Mouse (Mus musculus): ENCODE results near the gene Khdc4. TPM values are rescaled to one million over a fixed set of nuclear protein-coding genes. Genes with fewer than 3 reads are reported as not detected.

Khdc4 gene
- polyA plus RNA-seq, 1 experiment from 2014 or later, result 122 TPM

- Histone ChIP-seq H3K9ac (replicated peaks) (no peak overlapping the region), H3K36me3 (peaks cover 95% of the 10 kb centered on the region), H3K4me1 (no peaks in the 10 kb centered on the region), H3K27me3 (no peaks in the 10 kb centered on the region), H3K4me3 (no peak overlapping the region), H3K4me2 (replicated peaks) (no peak overlapping the region), H3K9me3 (peaks cover 24% of the 10 kb centered on the region), H3K27ac (replicated peaks) (no peak overlapping the region)
- no peak for ATAC-seq (ENCODE audit: low FRiP score, low read depth)
- 90% methylated on average over 4 of the region's 4 CpGs for WGBS
Observed at GRCm38 (mm10) chr3:88746871-88747231, 61.2 kb downstream of the Khdc4 start.

- Histone ChIP-seq H3K9me3 (peaks cover 4% of the 10 kb centered on the region), H3K4me1 (peaks cover 38% of the 10 kb centered on the region), H3K4me2 (replicated peaks) (no peak overlapping the region), H3K9ac (replicated peaks) (no peak overlapping the region), H3K27me3 (no peaks in the 10 kb centered on the region), H3K27ac (replicated peaks) (no peak overlapping the region), H3K36me3 (peaks cover 87% of the 10 kb centered on the region), H3K4me3 (no peak overlapping the region)
- no peak for ATAC-seq (ENCODE audit: low FRiP score, low read depth)
- WGBS, result 75% methylated on average over 4 of the region's 4 CpGs
Observed at GRCm38 (mm10) chr3:88754283-88754682, 68.7 kb downstream of the Khdc4 start.

DNA sequence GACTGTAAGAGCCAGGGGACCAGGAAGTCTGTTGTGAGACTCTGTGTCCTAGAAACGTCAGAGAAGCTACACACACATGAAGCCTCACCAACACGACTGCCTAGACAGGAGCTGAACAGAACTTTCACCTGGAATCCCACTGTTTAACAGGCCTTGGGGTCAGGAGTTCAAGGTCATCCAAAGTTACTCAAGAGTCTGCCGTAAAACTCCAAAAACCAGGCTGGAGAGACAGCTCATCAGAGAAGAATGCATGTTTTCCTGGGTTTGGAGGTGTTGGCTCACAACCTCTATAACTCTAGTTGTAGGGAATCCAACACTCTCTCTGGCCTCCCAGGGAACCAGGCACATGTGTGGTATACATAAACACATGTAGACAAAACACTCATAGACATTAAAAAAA, 69.9 kb downstream of the Khdc4 start:
- Histone ChIP-seq H3K4me3 (no peak overlapping the region), H3K36me3 (peaks cover 87% of the 10 kb centered on the region), H3K9me3 (no peaks in the 10 kb centered on the region), H3K27ac (replicated peaks) (no peak overlapping the region), H3K4me1 (peaks cover 47% of the 10 kb centered on the region), H3K27me3 (no peaks in the 10 kb centered on the region), H3K9ac (replicated peaks) (no peak overlapping the region), H3K4me2 (replicated peaks) (no peak overlapping the region)
- 88% methylated on average over 3 of the region's 3 CpGs for WGBS
- no peak for ATAC-seq (ENCODE audit: low FRiP score, low read depth)

DNA sequence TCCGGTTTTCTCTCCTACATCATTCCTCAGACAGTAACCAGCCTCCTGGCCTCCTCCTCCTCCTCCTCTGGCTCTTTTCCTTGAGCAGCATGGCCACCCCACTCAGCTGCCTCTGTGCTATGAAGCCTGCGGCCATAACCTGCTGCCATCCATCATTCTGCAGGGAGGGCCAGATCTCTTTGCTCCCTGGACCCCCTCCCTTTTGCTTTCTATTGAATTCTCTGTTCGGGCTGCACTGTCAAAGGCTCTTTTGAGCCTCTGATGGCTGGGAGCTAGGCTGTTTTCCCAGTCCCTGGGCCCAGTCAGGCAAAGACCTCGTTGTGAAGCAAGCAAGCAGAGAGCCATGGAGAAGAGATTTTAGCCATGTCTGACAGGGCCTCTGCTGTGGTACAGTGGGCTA, 70.7 kb downstream of the Khdc4 start:
- no peak for ATAC-seq (ENCODE audit: low FRiP score, low read depth)
- H3K27me3 ChIP-seq, result no peaks in the 10 kb centered on the region
- H3K27ac ChIP-seq (replicated peaks), result peak overlapping the region; percentile 92
- H3K36me3 ChIP-seq, result peaks cover 88% of the 10 kb centered on the region
- H3K9ac ChIP-seq (replicated peaks), result 0 out of 2 replicates have a peak overlapping the region, but pooled peaks have one; percentile 34
- H3K9me3 ChIP-seq, result no peaks in the 10 kb centered on the region
- WGBS, result 47% methylated on average over 4 of the region's 4 CpGs
- H3K4me2 ChIP-seq (replicated peaks), result 0 out of 2 replicates have a peak overlapping the region, but pooled peaks have one; percentile 13
- H3K4me1 ChIP-seq, result peaks cover 47% of the 10 kb centered on the region
- H3K4me3 ChIP-seq, result no peak overlapping the region

DNA sequence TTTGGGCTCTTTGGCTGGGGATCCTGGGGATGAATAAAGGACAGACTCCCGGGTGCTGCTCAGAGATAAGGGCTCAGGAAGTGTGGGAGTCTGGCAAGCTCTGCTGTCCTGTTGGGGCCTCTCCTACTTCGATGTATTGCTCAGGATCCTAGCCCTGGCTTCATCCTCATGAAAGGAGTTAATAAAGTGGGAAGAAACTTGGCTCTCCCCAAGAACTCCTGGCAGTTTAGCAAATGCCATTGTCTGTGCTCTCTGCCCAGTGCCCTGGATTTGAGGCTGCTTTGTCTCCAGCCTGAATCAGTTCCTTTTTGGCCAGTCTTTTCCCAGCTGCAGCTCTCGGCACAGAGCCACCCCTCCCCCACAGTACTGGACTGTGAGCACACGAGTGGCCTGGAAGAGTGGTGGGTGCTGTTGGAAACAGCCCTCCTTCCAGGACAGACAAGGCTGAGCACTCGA, 72.5 kb downstream of the Khdc4 start:
- peak; percentile 89 for ATAC-seq (ENCODE audit: low FRiP score, low read depth)
- no peaks in the 10 kb centered on the region for H3K27me3 ChIP-seq
- peak overlapping the region; percentile 92 for H3K27ac ChIP-seq (replicated peaks)
- 1% methylated on average over 5 of the region's 5 CpGs for WGBS
- peak overlapping the region; percentile 46 for H3K9ac ChIP-seq (replicated peaks)
- H3K4me2 ChIP-seq (replicated peaks), result peak overlapping the region; percentile 39
- H3K9me3 ChIP-seq, result no peaks in the 10 kb centered on the region
- peaks cover 52% of the 10 kb centered on the region for H3K4me1 ChIP-seq
- peaks cover 86% of the 10 kb centered on the region for H3K36me3 ChIP-seq
- H3K4me3 ChIP-seq, result peak overlapping the region; percentile 5

GRCm38 (mm10) chr3:88761619-88762018, 76.0 kb downstream of the Khdc4 start:
- Histone ChIP-seq H3K4me1 (peaks cover 39% of the 10 kb centered on the region), H3K4me3 (no peak overlapping the region), H3K9me3 (no peaks in the 10 kb centered on the region), H3K36me3 (peaks cover 72% of the 10 kb centered on the region), H3K4me2 (replicated peaks) (no peak overlapping the region), H3K27me3 (no peaks in the 10 kb centered on the region), H3K27ac (replicated peaks) (no peak overlapping the region), H3K9ac (replicated peaks) (no peak overlapping the region)
- WGBS, result 97% methylated on average over 19 of the region's 19 CpGs
- no peak for ATAC-seq (ENCODE audit: low FRiP score, low read depth)

- Histone ChIP-seq H3K4me1 (peaks cover 33% of the 10 kb centered on the region), H3K27me3 (no peaks in the 10 kb centered on the region), H3K4me2 (replicated peaks) (no peak overlapping the region), H3K4me3 (no peak overlapping the region), H3K36me3 (peaks cover 66% of the 10 kb centered on the region), H3K9ac (replicated peaks) (no peak overlapping the region), H3K27ac (replicated peaks) (peak overlapping the region; percentile 54; the same call in 1 of the 2 replicates), H3K9me3 (no peaks in the 10 kb centered on the region)
- 54% methylated on average over 6 of the region's 6 CpGs for WGBS
- no peak for ATAC-seq (ENCODE audit: low FRiP score, low read depth)
Observed at GRCm38 (mm10) chr3:88762401-88762831, 76.8 kb downstream of the Khdc4 start.

Other genes starting within 250 kb of the Khdc4 start
- 19.3 and 20.3 TPM in 2 replicates for gene Sema4a, start 224.6 kb upstream of the Khdc4 start, polyA plus RNA-seq (2016; fragmentation: Nextera tagmentation; extraction: Ambion mirVana)
- 34.3 and 42.8 TPM in 2 replicates for gene Lmna, start 175.8 kb upstream of the Khdc4 start, polyA plus RNA-seq (2016; fragmentation: Nextera tagmentation; extraction: Ambion mirVana)
- 47.8 and 49.9 TPM in 2 replicates for gene Mex3a, start 153.4 kb upstream of the Khdc4 start, polyA plus RNA-seq (2016; fragmentation: Nextera tagmentation; extraction: Ambion mirVana)
- 0.21 and 0.47 TPM in 2 replicates for gene Rab25, start 137.5 kb upstream of the Khdc4 start, polyA plus RNA-seq (2016; fragmentation: Nextera tagmentation; extraction: Ambion mirVana)
- gene Lamtor2, start 132.7 kb upstream of the Khdc4 start, polyA plus RNA-seq (2016; fragmentation: Nextera tagmentation; extraction: Ambion mirVana), result 137 and 152 TPM in 2 replicates
- gene Ubqln4, start 132.0 kb upstream of the Khdc4 start, polyA plus RNA-seq (2016; fragmentation: Nextera tagmentation; extraction: Ambion mirVana), result 64.7 and 71.2 TPM in 2 replicates
- gene Ssr2, start 109.9 kb upstream of the Khdc4 start, polyA plus RNA-seq (2016; fragmentation: Nextera tagmentation; extraction: Ambion mirVana), result 132 and 137 TPM in 2 replicates
- 143 and 150 TPM in 2 replicates for gene Arhgef2, start 79.8 kb upstream of the Khdc4 start, polyA plus RNA-seq (2016; fragmentation: Nextera tagmentation; extraction: Ambion mirVana)
- not detected in 2 replicates for gene Rxfp4, start 32.7 kb upstream of the Khdc4 start, polyA plus RNA-seq (2016; fragmentation: Nextera tagmentation; extraction: Ambion mirVana)
- gene Rit1, start 31.0 kb downstream of the Khdc4 start, polyA plus RNA-seq (2016; fragmentation: Nextera tagmentation; extraction: Ambion mirVana), result 43.6 and 44.7 TPM in 2 replicates
- gene Syt11, start 89.4 kb downstream of the Khdc4 start, polyA plus RNA-seq (2016; fragmentation: Nextera tagmentation; extraction: Ambion mirVana), result 200 and 205 TPM in 2 replicates
- 18.9 and 19.8 TPM in 2 replicates for gene Gon4l, start 149.4 kb downstream of the Khdc4 start, polyA plus RNA-seq (2016; fragmentation: Nextera tagmentation; extraction: Ambion mirVana)
- 44.3 and 46.1 TPM in 2 replicates for gene Msto1, start 228.2 kb downstream of the Khdc4 start, polyA plus RNA-seq (2016; fragmentation: Nextera tagmentation; extraction: Ambion mirVana)

Data from midbrain, embryonic 12.5 days (tissue).